Mouse (Mus musculus) heart, postnatal 25 days (tissue): Measurements from ENCODE around the gene Cyth2. TPM values are rescaled to one million over a fixed set of nuclear protein-coding genes. Genes with fewer than 3 reads are reported as not detected.

Experiments used
- total RNA-seq, 2 experiments: library from RNA; stranded (reverse); gene quantifications; 2 replicates each; pipeline ENCODE4 v1.2.3; 2021

Gene Cyth2
- total RNA-seq, 2 experiments from 2014 or later = 63.2 to 65.5 TPM

Other genes with a start within 250 kb of the Cyth2 start
- gene Bcat2, start 244.4 kb downstream of the Cyth2 start, total RNA-seq = 100 to 1,000 TPM; 188 to 200 TPM
- gene Fgf21, start 199.1 kb downstream of the Cyth2 start, total RNA-seq = not detected
- gene Fut1, start 197.3 kb downstream of the Cyth2 start, total RNA-seq = not detected
- gene Izumo1, start 192.8 kb downstream of the Cyth2 start, total RNA-seq = under 1 TPM; 0.21 to 0.39 TPM
- 10 to 100 TPM; 26.3 to 33.6 TPM for gene Rasip1, start 187.1 kb downstream of the Cyth2 start, total RNA-seq
- gene Mamstr, start 174.6 kb downstream of the Cyth2 start, total RNA-seq = 1 to 10 TPM; 6.0 to 8.4 TPM
- gene Fut2, start 148.2 kb downstream of the Cyth2 start, total RNA-seq = under 1 TPM; 0.47 to 0.78 TPM
- gene Ntn5, start 130.6 kb downstream of the Cyth2 start, total RNA-seq = under 1 TPM; 0.14 to 0.29 TPM
- gene Sec1, start 120.2 kb downstream of the Cyth2 start, total RNA-seq = under 1 TPM in 1 of 2 experiments, not detected in 1; 0.16 TPM
- 1 to 10 TPM; 2.5 to 3.8 TPM for gene Car11, start 114.7 kb downstream of the Cyth2 start, total RNA-seq
- 100 to 1,000 TPM in 1 of 2 experiments, 10 to 100 TPM in 1; 13.6 to 153 TPM for gene Dbp, start 109.5 kb downstream of the Cyth2 start, total RNA-seq
- gene Rpl18, start 99.1 kb downstream of the Cyth2 start, total RNA-seq = 100 to 1,000 TPM; 507 to 553 TPM
- 10 to 100 TPM; 15.8 to 16.7 TPM for gene Sphk2, start 96.6 kb downstream of the Cyth2 start, total RNA-seq
- under 1 TPM; 0.20 to 0.34 TPM for gene Fam83e, start 93.4 kb downstream of the Cyth2 start, total RNA-seq
- not detected for gene Spaca4, start 88.8 kb downstream of the Cyth2 start, total RNA-seq
- under 1 TPM in 1 of 2 experiments, not detected in 1; 0.14 TPM for gene Lmtk3, start 30.8 kb downstream of the Cyth2 start, total RNA-seq
- gene Sult2b1, start 29.9 kb downstream of the Cyth2 start, total RNA-seq = not detected
- under 1 TPM; 0.55 to 0.70 TPM for gene Kcnj14, start 10.2 kb upstream of the Cyth2 start, total RNA-seq
- gene Grwd1, start 16.4 kb upstream of the Cyth2 start, total RNA-seq = 10 to 100 TPM in 1 of 2 experiments, 1 to 10 TPM in 1; 10.0 to 11.2 TPM
- 100 to 1,000 TPM in 1 of 2 experiments, 10 to 100 TPM in 1; 97.5 to 114 TPM for gene Kdelr1, start 58.2 kb upstream of the Cyth2 start, total RNA-seq
- under 1 TPM; 0.36 to 0.49 TPM for gene Grin2d, start 63.8 kb upstream of the Cyth2 start, total RNA-seq
- not detected for gene Syngr4, start 82.1 kb upstream of the Cyth2 start, total RNA-seq
- 100 to 1,000 TPM; 102 to 105 TPM for gene Tmem143, start 82.4 kb upstream of the Cyth2 start, total RNA-seq
- gene Emp3, start 106.8 kb upstream of the Cyth2 start, total RNA-seq = 10 to 100 TPM; 20.9 to 28.7 TPM
- gene Ccdc114, start 109.5 kb upstream of the Cyth2 start, total RNA-seq = under 1 TPM; 0.68 to 0.75 TPM
- gene Abcc6, start 215.7 kb upstream of the Cyth2 start, total RNA-seq = not detected
- gene Nomo1, start 219.1 kb upstream of the Cyth2 start, total RNA-seq = 10 to 100 TPM; 77.4 to 78.0 TPM